Mouse (Mus musculus): ENCODE data around the gene Scg5. TPM values are rescaled to one million over a fixed set of nuclear protein-coding genes. Genes with fewer than 3 reads are reported as not detected.

The Scg5 gene
- polyA plus RNA-seq (2014; fragmentation: Nextera tagmentation; extraction: Ambion mirVana), result 17.5 and 18.0 TPM in 2 replicates

GRCm38 (mm10) chr2:113828943-113829882, at the start of gene Scg5:
Scg5 (minus strand) TSS chr2:113829121.
- peak within 1 kb of the TSS; percentile 17 for H3K4me3 ChIP-seq (ENCODE audit: low read depth, low read length)
- no peak within 1 kb of the TSS; the same call in 1 of the 2 replicates for H3K9ac ChIP-seq (ENCODE audit: low read length)
- no peaks in the 10 kb centered on the region for H3K9me3 ChIP-seq (ENCODE audit: control insufficient read depth, low read length)
- no peaks in the 10 kb centered on the region for H3K4me1 ChIP-seq (replicated peaks; ENCODE audit: control insufficient read depth, insufficient read depth, low read length)
- no peak within 1 kb of the TSS for H3K27ac ChIP-seq (ENCODE audit: low read depth)
- DNase-seq (ENCODE audit: low spot score), result peak; percentile 85
- H3K36me3 ChIP-seq (ENCODE audit: control insufficient read depth, insufficient read depth, low read length), result peaks cover 27% of the 10 kb centered on the region
- ATAC-seq (replicated peaks; ENCODE audit: low FRiP score, low TSS enrichment, low read depth), result peak; percentile 85
- no peaks in the 10 kb centered on the region for H3K27me3 ChIP-seq (replicated peaks; ENCODE audit: control insufficient read depth, insufficient read depth, low read length)
- peak within 1 kb of the TSS; percentile 37 for H3K4me2 ChIP-seq (ENCODE audit: low read length)
- WGBS, result 10% methylated on average over 23 of the region's 23 CpGs

- Histone ChIP-seq H3K36me3 (ENCODE audit: control insufficient read depth, insufficient read depth, low read length) (no peaks in the 10 kb centered on the region), H3K4me1 (replicated peaks; ENCODE audit: control insufficient read depth, insufficient read depth, low read length) (no peaks in the 10 kb centered on the region), H3K27me3 (replicated peaks; ENCODE audit: control insufficient read depth, insufficient read depth, low read length) (no peaks in the 10 kb centered on the region), H3K27ac (ENCODE audit: low read depth) (no peak overlapping the region), H3K9me3 (ENCODE audit: control insufficient read depth, low read length) (no peaks in the 10 kb centered on the region), H3K4me2 (ENCODE audit: low read length) (no peak overlapping the region), H3K9ac (ENCODE audit: low read length) (no peak overlapping the region), H3K4me3 (ENCODE audit: low read depth, low read length) (no peak overlapping the region)
- DNase-seq (ENCODE audit: low spot score), result no peak
- no peak for ATAC-seq (replicated peaks; ENCODE audit: low FRiP score, low TSS enrichment, low read depth)
- WGBS, result 87% methylated on average over 1 of the region's 1 CpGs
These were observed 41.2 kb upstream of the Scg5 start for GRCm38 (mm10) chr2:113870115-113870514.

- H3K4me2 ChIP-seq (ENCODE audit: low read length), result no peak overlapping the region
- H3K9ac ChIP-seq (ENCODE audit: low read length), result no peak overlapping the region
- H3K4me1 ChIP-seq (replicated peaks; ENCODE audit: control insufficient read depth, insufficient read depth, low read length), result no peaks in the 10 kb centered on the region
- ATAC-seq (replicated peaks; ENCODE audit: low FRiP score, low TSS enrichment, low read depth) (no peak), DNase-seq (ENCODE audit: low spot score) (no peak)
- no peaks in the 10 kb centered on the region for H3K9me3 ChIP-seq (ENCODE audit: control insufficient read depth, low read length)
- WGBS, result 86% methylated on average over 4 of the region's 4 CpGs
- no peaks in the 10 kb centered on the region for H3K27me3 ChIP-seq (replicated peaks; ENCODE audit: control insufficient read depth, insufficient read depth, low read length)
- no peak overlapping the region for H3K27ac ChIP-seq (ENCODE audit: low read depth)
- H3K36me3 ChIP-seq (ENCODE audit: control insufficient read depth, insufficient read depth, low read length), result no peaks in the 10 kb centered on the region
- H3K4me3 ChIP-seq (ENCODE audit: low read depth, low read length), result no peak overlapping the region
These were observed 39.5 kb upstream of the Scg5 start for GRCm38 (mm10) chr2:113868404-113868803.

- ATAC-seq (replicated peaks; ENCODE audit: low FRiP score, low TSS enrichment, low read depth) (no peak), DNase-seq (ENCODE audit: low spot score) (no peak)
- Histone ChIP-seq H3K36me3 (ENCODE audit: control insufficient read depth, insufficient read depth, low read length) (no peaks in the 10 kb centered on the region), H3K27ac (ENCODE audit: low read depth) (no peak overlapping the region), H3K4me1 (replicated peaks; ENCODE audit: control insufficient read depth, insufficient read depth, low read length) (no peaks in the 10 kb centered on the region), H3K9me3 (ENCODE audit: control insufficient read depth, low read length) (no peaks in the 10 kb centered on the region), H3K27me3 (replicated peaks; ENCODE audit: control insufficient read depth, insufficient read depth, low read length) (no peaks in the 10 kb centered on the region), H3K9ac (ENCODE audit: low read length) (no peak overlapping the region), H3K4me3 (ENCODE audit: low read depth, low read length) (no peak overlapping the region), H3K4me2 (ENCODE audit: low read length) (no peak overlapping the region)
- WGBS, result 26% methylated on average over 2 of the region's 2 CpGs
These were observed 37.2 kb upstream of the Scg5 start for GRCm38 (mm10) chr2:113866155-113866554.

GRCm38 (mm10) chr2:113849141-113849540, 20.2 kb upstream of the Scg5 start:
- no peak for DNase-seq (ENCODE audit: low spot score)
- Histone ChIP-seq H3K27me3 (replicated peaks; ENCODE audit: control insufficient read depth, insufficient read depth, low read length) (no peaks in the 10 kb centered on the region), H3K4me2 (ENCODE audit: low read length) (peak overlapping the region; percentile 74), H3K4me3 (ENCODE audit: low read depth, low read length) (peak overlapping the region; percentile 90), H3K27ac (ENCODE audit: low read depth) (peak overlapping the region; percentile 87; the same call in 1 of the 2 replicates), H3K36me3 (ENCODE audit: control insufficient read depth, insufficient read depth, low read length) (peaks cover 12% of the 10 kb centered on the region), H3K4me1 (replicated peaks; ENCODE audit: control insufficient read depth, insufficient read depth, low read length) (peaks cover 25% of the 10 kb centered on the region), H3K9me3 (ENCODE audit: control insufficient read depth, low read length) (no peaks in the 10 kb centered on the region), H3K9ac (ENCODE audit: low read length) (peak overlapping the region; percentile 73)
- peak; percentile 14; the same call in 1 of the 2 replicates for ATAC-seq (replicated peaks; ENCODE audit: low FRiP score, low TSS enrichment, low read depth)
- 1% methylated on average over 3 of the region's 3 CpGs for WGBS

- Histone ChIP-seq H3K4me3 (ENCODE audit: low read depth, low read length) (peak within 1 kb of the TSS; percentile 90), H3K27ac (ENCODE audit: low read depth) (peak within 1 kb of the TSS; percentile 87), H3K9me3 (ENCODE audit: control insufficient read depth, low read length) (no peaks in the 10 kb centered on the region), H3K4me2 (ENCODE audit: low read length) (peak within 1 kb of the TSS; percentile 74), H3K9ac (ENCODE audit: low read length) (peak within 1 kb of the TSS; percentile 73), H3K36me3 (ENCODE audit: control insufficient read depth, insufficient read depth, low read length) (peaks cover 19% of the 10 kb centered on the region), H3K27me3 (replicated peaks; ENCODE audit: control insufficient read depth, insufficient read depth, low read length) (no peaks in the 10 kb centered on the region), H3K4me1 (replicated peaks; ENCODE audit: control insufficient read depth, insufficient read depth, low read length) (peaks cover 25% of the 10 kb centered on the region)
- DNase-seq (ENCODE audit: low spot score), result peak; percentile 97
- WGBS, result under 1% methylated on average over 48 of the region's 48 CpGs
- peak; percentile 96 for ATAC-seq (replicated peaks; ENCODE audit: low FRiP score, low TSS enrichment, low read depth)
These were observed 19.6 kb upstream of the Scg5 start, which contains the start of gene Arhgap11a for GRCm38 (mm10) chr2:113848245-113849121. Arhgap11a (minus strand) TSS chr2:113848661.

- DNase-seq (ENCODE audit: low spot score) (no peak), ATAC-seq (replicated peaks; ENCODE audit: low FRiP score, low TSS enrichment, low read depth) (peak; percentile 33)
- peak overlapping the region; percentile 90 for H3K4me3 ChIP-seq (ENCODE audit: low read depth, low read length)
- H3K9me3 ChIP-seq (ENCODE audit: control insufficient read depth, low read length), result no peaks in the 10 kb centered on the region
- peak overlapping the region; percentile 73 for H3K9ac ChIP-seq (ENCODE audit: low read length)
- H3K4me2 ChIP-seq (ENCODE audit: low read length), result peak overlapping the region; percentile 74
- under 1% methylated on average over 24 of the region's 24 CpGs for WGBS
- H3K4me1 ChIP-seq (replicated peaks; ENCODE audit: control insufficient read depth, insufficient read depth, low read length), result peaks cover 25% of the 10 kb centered on the region
- H3K27ac ChIP-seq (ENCODE audit: low read depth), result peak overlapping the region; percentile 87
- H3K27me3 ChIP-seq (replicated peaks; ENCODE audit: control insufficient read depth, insufficient read depth, low read length), result no peaks in the 10 kb centered on the region
- H3K36me3 ChIP-seq (ENCODE audit: control insufficient read depth, insufficient read depth, low read length), result peaks cover 21% of the 10 kb centered on the region
These were observed 18.8 kb upstream of the Scg5 start for GRCm38 (mm10) chr2:113847678-113848244.

- H3K4me2 ChIP-seq (ENCODE audit: low read length), result no peak overlapping the region
- H3K4me3 ChIP-seq (ENCODE audit: low read depth, low read length), result no peak overlapping the region
- H3K4me1 ChIP-seq (replicated peaks; ENCODE audit: control insufficient read depth, insufficient read depth, low read length), result peaks cover 25% of the 10 kb centered on the region
- 62% methylated on average over 4 of the region's 4 CpGs for WGBS
- peaks cover 44% of the 10 kb centered on the region for H3K36me3 ChIP-seq (ENCODE audit: control insufficient read depth, insufficient read depth, low read length)
- H3K27me3 ChIP-seq (replicated peaks; ENCODE audit: control insufficient read depth, insufficient read depth, low read length), result no peaks in the 10 kb centered on the region
- no peak overlapping the region for H3K9ac ChIP-seq (ENCODE audit: low read length)
- H3K27ac ChIP-seq (ENCODE audit: low read depth), result no peak overlapping the region
- no peak for DNase-seq (ENCODE audit: low spot score)
- no peak for ATAC-seq (replicated peaks; ENCODE audit: low FRiP score, low TSS enrichment, low read depth)
- H3K9me3 ChIP-seq (ENCODE audit: control insufficient read depth, low read length), result no peaks in the 10 kb centered on the region
These were observed 16.2 kb upstream of the Scg5 start for GRCm38 (mm10) chr2:113845081-113845480.

All from intestine, embryonic 14.5 days (tissue).